Mouse (Mus musculus) lung, postnatal 0 days (tissue): Measurements from ENCODE around the gene Pou2f1.

Experiments used
- CTCF ChIP-seq: IDR thresholded peaks from 2 replicates; pipeline ENCODE4 v1.5.1; 2016; ENCODE audit warnings: antibody characterized with exemption, mild to moderate bottlenecking
- EP300 ChIP-seq: IDR thresholded peaks from 2 replicates; pipeline ENCODE4 v1.6.1; 2016; ENCODE audit warnings: antibody characterized with exemption, mild to moderate bottlenecking, control low read depth

- no peak for TF ChIP-seq CTCF
- no peak for TF ChIP-seq EP300
Observed at GRCm38 (mm10) chr1:165833244-165833643, 169.2 kb downstream of the Pou2f1 start.
